Mouse (Mus musculus): Measurements from ENCODE around the gene Setd1b. TPM values are rescaled to one million over a fixed set of nuclear protein-coding genes. Genes with fewer than 3 reads are reported as not detected.

Gene Setd1b
- total RNA-seq (2021), result 10 to 100 TPM; 31.2 to 39.4 TPM
- long read RNA-seq, experiment 1, partial matches to known transcripts, result 10 of 12 reads
- long read RNA-seq, experiment 1, other reads (novel, unspliced or antisense), result 2 of 12 reads
- long read RNA-seq, experiment 2, partial matches to known transcripts, result 3 of 4 reads
- long read RNA-seq, experiment 2, other reads (novel, unspliced or antisense), result 1 of 4 reads

- Histone ChIP-seq H3K27ac (peak within 1 kb of the TSS; percentile 100), H3K4me3 (peak within 1 kb of the TSS; percentile 76)
- no peak for DNase-seq (ENCODE audit: low spot score in 2 of 2)
- peak; percentile 30; the same call in 1 of the 2 replicates for TF ChIP-seq CTCF (conservative IDR thresholded peaks at IDR 0.05)
These were observed at the start of gene Setd1b for GRCm38 (mm10) chr5:123142161-123143157. Gene Setd1b (plus strand): TSS chr5:123142193.

DNA sequence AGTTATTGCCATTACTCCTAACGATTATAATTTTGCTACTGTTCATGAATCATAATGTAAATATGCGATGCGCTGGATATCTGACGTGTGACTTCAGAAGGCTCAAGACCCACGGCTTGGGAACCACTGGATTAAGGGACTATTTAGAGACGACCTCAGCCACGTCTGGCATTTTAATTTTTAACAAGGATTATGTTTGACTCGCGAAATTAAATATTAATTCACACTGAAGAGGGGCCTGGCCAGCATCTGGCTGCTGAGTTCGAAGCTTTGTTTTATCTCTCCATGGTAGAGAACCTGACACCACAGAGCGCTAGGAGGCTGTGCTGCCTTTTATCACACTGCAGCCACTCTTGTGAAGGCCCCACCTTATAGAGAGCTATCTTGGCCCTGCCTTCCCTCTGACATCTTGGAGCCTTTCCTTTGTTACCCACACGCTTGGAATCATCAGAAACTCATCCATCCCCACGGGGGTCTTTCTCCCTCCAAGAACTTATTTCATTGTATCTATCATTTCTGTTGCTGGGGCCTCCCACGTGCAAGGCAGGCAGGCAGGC lies 48.8 kb upstream of the Setd1b start:
- TF ChIP-seq CTCF (conservative IDR thresholded peaks at IDR 0.05), result no peak
- no peak for DNase-seq (ENCODE audit: low spot score in 2 of 2)
- no peak overlapping the region for H3K27ac ChIP-seq
- H3K4me3 ChIP-seq, result no peak overlapping the region

DNA sequence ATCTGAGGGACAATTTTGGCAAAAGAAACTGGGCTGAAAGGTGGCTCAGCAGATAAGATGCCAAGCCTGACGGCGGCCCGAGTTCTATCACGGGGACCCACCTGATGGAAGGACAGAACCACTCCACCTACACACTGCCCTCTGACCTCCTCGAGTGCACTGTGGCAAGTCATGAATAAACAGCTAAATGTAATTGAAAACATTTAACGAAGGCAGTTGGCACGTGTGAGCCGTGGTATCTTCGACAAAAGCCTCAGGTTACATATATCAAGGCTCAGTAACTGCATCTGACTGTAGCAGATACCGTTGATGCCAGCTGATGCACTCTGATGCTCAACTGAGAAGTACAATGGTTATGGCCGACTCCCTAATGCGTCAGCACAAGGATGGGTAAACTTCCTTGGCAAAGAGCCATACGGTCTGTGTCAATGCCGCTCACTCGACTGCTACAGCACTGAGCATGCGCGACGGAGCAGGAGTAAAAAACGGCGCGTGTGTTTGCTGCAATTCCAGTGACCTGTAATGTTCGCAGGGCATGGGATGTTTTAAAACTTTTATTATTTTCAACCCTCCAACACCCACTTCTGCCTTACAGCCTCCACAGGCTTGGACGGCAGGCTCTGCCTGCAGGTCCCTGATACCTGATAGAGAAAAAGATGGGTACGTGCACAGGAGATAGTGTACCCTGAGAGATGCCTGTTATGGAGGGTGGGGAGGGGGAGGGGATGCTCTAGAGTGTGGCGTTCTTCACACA lies 47.6 kb upstream of the Setd1b start:
- no peak for TF ChIP-seq CTCF (conservative IDR thresholded peaks at IDR 0.05)
- H3K27ac ChIP-seq, result no peak overlapping the region
- no peak for DNase-seq (ENCODE audit: low spot score in 2 of 2)
- H3K4me3 ChIP-seq, result peak overlapping the region; percentile 6; the same call in 1 of the 2 replicates

- DNase-seq (ENCODE audit: low spot score in 2 of 2), result no peak
- H3K27ac ChIP-seq, result no peak overlapping the region
- no peak for TF ChIP-seq CTCF (conservative IDR thresholded peaks at IDR 0.05)
- no peak overlapping the region for H3K4me3 ChIP-seq
These were observed 45.7 kb upstream of the Setd1b start for GRCm38 (mm10) chr5:123096299-123096698.

- H3K27ac ChIP-seq, result no peak overlapping the region
- DNase-seq (ENCODE audit: low spot score in 2 of 2), result no peak
- no peak for TF ChIP-seq CTCF (conservative IDR thresholded peaks at IDR 0.05)
- H3K4me3 ChIP-seq, result no peak overlapping the region
These were observed 43.5 kb upstream of the Setd1b start for GRCm38 (mm10) chr5:123098487-123098886.

GRCm38 (mm10) chr5:123102376-123102775 lies 39.6 kb upstream of the Setd1b start:
- no peak for DNase-seq (ENCODE audit: low spot score in 2 of 2)
- Histone ChIP-seq H3K4me3 (no peak overlapping the region), H3K27ac (no peak overlapping the region)
- TF ChIP-seq CTCF (conservative IDR thresholded peaks at IDR 0.05), result no peak

GRCm38 (mm10) chr5:123103556-123103955 lies 38.4 kb upstream of the Setd1b start:
- no peak overlapping the region for H3K27ac ChIP-seq
- no peak overlapping the region for H3K4me3 ChIP-seq
- DNase-seq (ENCODE audit: low spot score in 2 of 2), result no peak
- no peak for TF ChIP-seq CTCF (conservative IDR thresholded peaks at IDR 0.05)

GRCm38 (mm10) chr5:123104769-123105168 lies 37.2 kb upstream of the Setd1b start:
- no peak overlapping the region for H3K4me3 ChIP-seq
- no peak for DNase-seq (ENCODE audit: low spot score in 2 of 2)
- TF ChIP-seq CTCF (conservative IDR thresholded peaks at IDR 0.05), result no peak
- H3K27ac ChIP-seq, result no peak overlapping the region

GRCm38 (mm10) chr5:123109452-123110203 lies 32.4 kb upstream of the Setd1b start:
- TF ChIP-seq CTCF (conservative IDR thresholded peaks at IDR 0.05), result no peak
- Histone ChIP-seq H3K4me3 (peak overlapping the region; percentile 42), H3K27ac (peak overlapping the region; percentile 59)
- peak; percentile 48 to 64 for DNase-seq (ENCODE audit: low spot score in 2 of 2)

- H3K27ac ChIP-seq, result peak overlapping the region; percentile 59
- no peak for TF ChIP-seq CTCF (conservative IDR thresholded peaks at IDR 0.05)
- no peak for DNase-seq (ENCODE audit: low spot score in 2 of 2)
- H3K4me3 ChIP-seq, result peak overlapping the region; percentile 42
These were observed 31.7 kb upstream of the Setd1b start for GRCm38 (mm10) chr5:123110296-123110721.

GRCm38 (mm10) chr5:123114109-123114508 lies 27.9 kb upstream of the Setd1b start:
- H3K4me3 ChIP-seq, result no peak overlapping the region
- H3K27ac ChIP-seq, result no peak overlapping the region
- DNase-seq (ENCODE audit: low spot score in 2 of 2), result no peak
- TF ChIP-seq CTCF (conservative IDR thresholded peaks at IDR 0.05), result no peak

DNA sequence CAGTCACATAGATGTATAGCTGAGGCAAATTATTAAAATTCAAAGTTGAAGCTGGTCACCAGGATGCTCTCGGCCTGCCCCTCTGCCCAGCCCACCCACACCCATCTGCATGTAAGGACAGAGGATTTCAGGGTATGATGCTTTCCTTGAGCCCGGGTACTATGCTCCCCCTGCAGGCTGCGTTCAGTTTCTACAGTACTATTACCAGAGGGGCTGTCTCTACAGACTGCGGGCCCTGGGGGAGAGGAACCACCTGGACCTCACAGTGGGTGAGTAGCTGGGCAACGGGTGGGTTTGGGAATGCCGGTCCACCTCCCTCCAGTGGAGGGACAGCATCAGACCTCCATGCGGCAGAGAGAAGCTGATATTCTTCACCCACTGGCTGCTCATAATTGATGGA lies 27.1 kb upstream of the Setd1b start:
- Histone ChIP-seq H3K27ac (no peak overlapping the region), H3K4me3 (no peak overlapping the region)
- TF ChIP-seq CTCF (conservative IDR thresholded peaks at IDR 0.05), result peak; percentile 80
- peak in 1 of 2 experiments; percentile 49 for DNase-seq (ENCODE audit: low spot score in 2 of 2)
